Mouse (Mus musculus) retina, postnatal 1 day (tissue): ENCODE measurements around the gene Acat2.
"Not testable (repeated sequence)": the region's sequence is repeated elsewhere in the genome, so short reads cannot be mapped to it uniquely, and the experiment has no call there.

ENCODE experiments used
- DNase-seq: peaks from one replicate; pipeline ENCODE4 v3.0.0-alpha.2; 2012

The Acat2 gene

GRCm38 (mm10) chr17:12960331-12960873, at the start of gene Acat2:
TSS of gene Acat2 (minus strand) at chr17:12960747.
- DNase-seq = peak; percentile 96

- peak; percentile 80 for DNase-seq
Observed at GRCm38 (mm10) chr17:13009887-13010286, 49.3 kb upstream of the Acat2 start.

- no peak for DNase-seq
Observed at GRCm38 (mm10) chr17:13008528-13008927, 48.0 kb upstream of the Acat2 start.

GRCm38 (mm10) chr17:13007730-13008425, 47.3 kb upstream of the Acat2 start:
- DNase-seq = peak; percentile 98

- peak; percentile 56 for DNase-seq
Observed at GRCm38 (mm10) chr17:13006984-13007383, 46.4 kb upstream of the Acat2 start.

- DNase-seq = not testable (repeated sequence)
Observed at GRCm38 (mm10) chr17:13006546-13006945, 46.0 kb upstream of the Acat2 start, which contains the start of gene Sod2. TSS of gene Sod2 (plus strand) at chr17:13006846.

GRCm38 (mm10) chr17:13004436-13004835, 43.9 kb upstream of the Acat2 start:
- not testable (repeated sequence) for DNase-seq

GRCm38 (mm10) chr17:13002243-13002642, 41.7 kb upstream of the Acat2 start:
- not testable (repeated sequence) for DNase-seq

GRCm38 (mm10) chr17:12999069-12999468, 38.5 kb upstream of the Acat2 start:
- no peak for DNase-seq

GRCm38 (mm10) chr17:12997890-12998289, 37.3 kb upstream of the Acat2 start:
- no peak for DNase-seq

- DNase-seq = peak; percentile 63
Observed at GRCm38 (mm10) chr17:12996345-12996744, 35.8 kb upstream of the Acat2 start.

GRCm38 (mm10) chr17:12994069-12994468, 33.5 kb upstream of the Acat2 start, which contains the start of gene Wtap:
TSS of gene Wtap (minus strand) at chr17:12994169.
- DNase-seq = no peak

- peak; percentile 98 for DNase-seq
Observed at GRCm38 (mm10) chr17:12992470-12992991, 32.0 kb upstream of the Acat2 start.

- peak; percentile 92 for DNase-seq
Observed at GRCm38 (mm10) chr17:12991635-12992358, 31.2 kb upstream of the Acat2 start.

- DNase-seq = peak; percentile 21
Observed at GRCm38 (mm10) chr17:12991194-12991634, 30.7 kb upstream of the Acat2 start.

GRCm38 (mm10) chr17:12990567-12991145, 30.1 kb upstream of the Acat2 start:
- no peak for DNase-seq

GRCm38 (mm10) chr17:12988096-12988495, 27.5 kb upstream of the Acat2 start:
- not testable (repeated sequence) for DNase-seq

GRCm38 (mm10) chr17:12983988-12984387, 23.4 kb upstream of the Acat2 start:
- no peak for DNase-seq

- DNase-seq = no peak
Observed at GRCm38 (mm10) chr17:12978546-12978945, 18.0 kb upstream of the Acat2 start.

- no peak for DNase-seq
Observed at GRCm38 (mm10) chr17:12973851-12974250, 13.3 kb upstream of the Acat2 start.

- DNase-seq = no peak
Observed at GRCm38 (mm10) chr17:12967173-12967572, 6.6 kb upstream of the Acat2 start.

GRCm38 (mm10) chr17:12963476-12963875, 2.9 kb upstream of the Acat2 start:
- DNase-seq = no peak

- DNase-seq = not testable (repeated sequence)
Observed at GRCm38 (mm10) chr17:12959377-12959776, 1.2 kb downstream of the Acat2 start.
